Mouse (Mus musculus): ENCODE measurements around the gene Gm20388.

Gene Gm20388

DNA sequence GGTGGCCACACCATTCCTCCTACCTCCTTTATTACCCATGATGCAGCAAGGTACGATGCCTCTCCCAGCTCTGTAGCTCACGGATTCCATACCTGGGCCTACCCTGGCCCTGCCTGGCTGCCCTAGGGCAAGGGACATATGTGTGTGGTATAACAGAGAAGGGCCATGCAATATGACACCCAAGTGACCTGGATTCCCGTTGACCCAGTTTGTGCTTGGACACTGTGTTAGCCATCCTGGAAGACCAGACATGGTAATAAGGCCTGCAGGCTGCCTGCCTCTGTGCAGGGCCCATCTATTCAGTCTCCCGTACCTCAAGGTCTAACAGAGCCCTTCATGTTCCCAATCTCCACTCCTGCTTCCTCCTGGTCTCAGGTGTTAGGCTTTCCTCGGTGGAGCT, 517.9 kb downstream of the Gm20388 start:
- no peak for DNase-seq

DNA sequence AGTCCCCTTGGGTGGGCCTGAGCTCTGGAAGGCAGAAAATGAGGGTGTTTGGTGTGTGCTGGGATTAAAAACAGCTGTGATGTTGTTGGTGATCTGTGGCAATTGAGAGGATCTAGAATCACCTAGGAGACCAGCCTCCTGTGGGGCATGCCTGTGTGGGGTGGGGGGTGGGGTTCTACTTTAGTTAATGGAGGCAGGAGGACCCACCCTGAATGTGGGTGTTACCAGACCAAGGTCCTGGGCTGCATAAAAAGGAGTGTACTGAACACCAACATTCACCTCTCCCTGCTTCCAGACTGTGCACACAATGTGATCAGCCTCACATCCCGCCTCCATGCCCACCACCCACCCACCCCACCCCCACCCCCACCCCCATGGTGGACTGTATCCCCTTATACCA, 518.5 kb downstream of the Gm20388 start:
- no peak for DNase-seq

DNA sequence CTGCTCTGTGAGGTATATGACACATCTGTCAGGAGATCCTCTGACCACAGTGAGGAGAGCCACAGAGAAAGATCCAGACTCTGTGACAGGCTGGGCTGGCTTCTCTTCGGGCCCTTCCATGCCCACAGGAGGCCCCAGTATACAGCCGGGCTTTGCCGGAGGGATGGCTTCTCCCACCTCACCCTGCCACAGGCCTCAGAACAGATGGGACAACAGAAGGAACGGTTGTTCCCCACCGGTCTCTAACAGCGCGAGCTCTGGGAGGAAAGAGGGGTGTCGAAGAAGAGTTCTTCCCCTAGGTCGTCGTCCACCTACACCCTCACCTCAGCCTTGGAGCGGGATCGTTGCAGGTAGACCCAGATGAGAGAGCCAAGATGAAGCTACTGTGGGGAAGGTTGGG, 520.4 kb downstream of the Gm20388 start:
- no peak for DNase-seq

DNA sequence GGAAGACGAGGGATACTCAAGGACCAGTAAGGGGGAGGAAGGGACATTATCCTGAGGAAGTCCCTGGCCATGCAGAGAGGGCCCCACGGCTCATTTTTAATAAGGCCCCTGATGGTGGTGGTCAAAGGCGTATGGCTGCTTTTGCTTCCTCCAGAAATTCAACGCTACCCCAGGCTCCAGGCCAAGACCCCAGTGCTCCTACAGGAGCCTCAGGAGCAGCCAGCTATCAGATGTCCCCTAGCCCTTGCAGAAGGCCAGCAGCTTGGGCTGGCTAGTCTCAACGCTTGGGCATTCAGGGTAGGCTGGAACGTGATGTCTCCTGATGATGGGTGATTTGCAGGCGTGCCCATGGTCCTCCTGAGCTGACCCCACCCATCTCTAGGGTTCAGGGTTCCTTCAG, 521.8 kb downstream of the Gm20388 start:
- no peak for DNase-seq

DNA sequence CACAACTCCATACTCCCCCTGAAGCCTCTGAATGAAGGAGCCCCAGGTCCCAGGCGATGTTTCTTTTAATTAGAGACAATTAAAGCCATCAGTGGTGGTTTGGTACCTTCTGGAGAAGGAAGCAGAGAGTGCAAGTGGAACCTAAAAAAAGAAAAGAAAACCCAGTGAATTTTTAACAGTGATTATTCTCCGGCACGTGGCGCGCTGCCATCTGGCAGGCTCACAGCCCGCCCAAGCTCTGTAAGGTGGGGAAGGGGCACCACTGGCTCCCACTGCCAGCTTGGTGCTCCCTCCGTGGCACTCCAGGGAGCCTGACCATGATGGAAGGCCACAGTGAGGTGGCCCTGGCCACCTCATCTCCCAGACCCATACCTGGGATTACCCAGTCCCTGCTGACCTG, 522.5 kb downstream of the Gm20388 start:
- DNase-seq, result no peak

DNA sequence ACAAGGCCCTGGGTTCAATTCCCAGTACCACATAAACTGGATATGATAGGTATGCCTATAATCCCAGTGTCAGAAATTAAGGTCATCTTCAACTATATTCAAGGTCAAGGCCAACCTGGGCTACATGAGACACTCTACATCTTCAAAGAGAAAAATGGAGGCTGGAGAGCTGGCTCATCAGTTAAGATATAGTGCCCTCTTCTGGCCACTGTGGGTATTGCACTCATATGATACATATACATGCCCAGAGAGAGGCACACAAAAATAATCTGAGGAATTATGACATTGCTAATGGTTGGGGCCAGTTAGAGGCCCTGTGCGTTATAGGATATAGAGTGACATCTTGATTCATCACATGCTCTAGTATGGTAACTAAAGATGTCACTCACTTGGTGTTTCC, 523.1 kb downstream of the Gm20388 start:
- no peak for DNase-seq

DNA sequence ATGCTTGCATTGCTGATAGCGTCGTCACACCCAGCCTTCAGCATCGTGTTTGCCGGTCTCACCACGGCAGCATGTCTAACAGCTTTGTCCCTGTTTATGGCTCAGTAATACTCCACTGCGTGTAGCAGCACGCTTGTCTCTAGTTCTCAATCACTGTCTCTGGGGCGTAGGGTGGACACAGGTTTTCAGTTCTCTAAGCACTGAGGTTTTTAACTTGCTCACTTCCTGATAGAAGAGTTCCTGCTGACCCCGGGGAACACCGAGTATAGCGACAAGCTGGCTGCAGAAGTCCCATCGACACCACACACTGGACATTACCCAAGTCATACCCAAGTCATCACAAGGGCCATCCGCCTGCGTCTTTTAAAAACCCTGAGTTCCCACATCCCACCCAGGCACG, 525.1 kb downstream of the Gm20388 start:
- DNase-seq, result no peak

DNA sequence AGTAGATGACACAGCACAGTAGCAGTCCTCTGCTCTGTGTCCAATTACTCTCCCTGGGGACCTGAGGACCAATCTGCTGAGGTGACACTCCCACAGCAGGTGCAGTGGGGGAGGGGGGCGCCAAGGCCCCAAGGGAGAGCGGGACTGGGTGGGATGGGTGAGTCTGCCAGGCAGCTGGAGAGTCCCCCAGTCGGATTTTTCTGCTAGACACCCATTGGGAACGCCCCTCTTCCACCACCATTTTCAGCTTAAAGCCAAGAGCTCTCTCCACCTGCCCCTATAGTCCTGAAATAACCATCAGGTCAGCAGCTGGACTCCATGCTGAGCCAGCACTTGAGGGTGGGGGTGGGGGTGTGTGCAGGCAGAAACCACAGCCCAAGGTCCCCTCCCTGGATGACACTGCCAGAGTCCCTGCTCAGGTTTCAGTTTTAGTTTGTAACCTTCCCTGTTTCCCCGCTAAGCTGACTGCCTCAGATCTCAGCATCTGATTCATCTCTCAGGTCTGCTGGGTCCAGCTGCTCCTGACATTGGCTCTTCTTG, 525.9 kb downstream of the Gm20388 start:
- DNase-seq, result no peak

DNA sequence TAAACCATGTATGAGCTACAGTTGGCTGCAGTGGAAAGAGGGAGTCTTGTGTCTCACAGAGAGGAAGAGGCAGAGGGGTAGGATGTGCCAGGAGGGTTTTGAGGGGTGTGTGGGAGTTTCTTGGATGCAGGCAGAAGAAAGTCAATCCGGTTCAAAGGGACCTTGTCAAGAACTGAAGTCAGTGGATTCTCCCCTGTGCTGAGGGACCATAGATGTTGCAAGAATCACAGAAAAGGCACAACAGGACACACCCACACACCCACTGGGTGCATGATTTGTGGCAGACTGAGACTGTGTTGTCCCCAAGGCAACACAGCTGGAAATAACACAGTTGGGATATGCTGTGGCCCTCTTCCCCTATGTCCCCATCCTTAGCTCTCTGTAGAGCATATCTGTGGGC, 526.6 kb downstream of the Gm20388 start:
- DNase-seq, result no peak

DNA sequence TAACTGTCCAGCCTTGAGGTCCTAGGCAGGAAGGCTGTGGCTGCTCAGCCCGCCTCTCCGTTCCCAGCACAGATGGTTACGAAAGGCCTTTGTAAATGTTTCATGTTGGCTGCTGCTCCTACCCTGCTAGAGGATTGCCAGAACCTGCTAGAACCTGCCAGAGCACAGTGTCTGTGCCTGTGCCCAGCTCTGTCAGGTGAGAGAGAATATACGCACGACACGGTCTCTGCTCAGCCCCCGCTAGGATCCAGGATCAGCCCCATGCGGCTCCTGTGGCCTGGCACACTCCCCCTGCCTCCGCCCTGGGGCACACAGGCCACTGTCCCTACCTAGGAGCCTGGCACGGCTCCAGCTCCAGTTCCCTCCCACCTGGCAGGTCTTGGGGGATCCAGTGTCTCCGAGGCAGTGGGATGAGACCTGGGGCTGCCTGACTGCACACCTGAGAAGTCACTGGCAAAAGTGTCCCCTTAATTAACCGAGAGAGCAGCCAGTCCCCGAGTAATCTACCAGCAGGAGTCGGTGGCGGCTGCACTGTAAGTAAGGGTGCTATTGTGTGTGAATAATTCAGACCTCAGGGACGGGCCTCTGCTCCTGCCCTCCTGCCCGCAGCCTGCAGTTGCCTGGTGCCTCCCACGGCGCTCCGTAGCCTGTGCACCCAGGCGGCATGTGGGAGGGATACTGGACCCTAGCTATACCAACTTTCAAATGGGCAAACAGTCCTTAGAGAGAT, 527.2 kb downstream of the Gm20388 start:
- no peak for DNase-seq

DNA sequence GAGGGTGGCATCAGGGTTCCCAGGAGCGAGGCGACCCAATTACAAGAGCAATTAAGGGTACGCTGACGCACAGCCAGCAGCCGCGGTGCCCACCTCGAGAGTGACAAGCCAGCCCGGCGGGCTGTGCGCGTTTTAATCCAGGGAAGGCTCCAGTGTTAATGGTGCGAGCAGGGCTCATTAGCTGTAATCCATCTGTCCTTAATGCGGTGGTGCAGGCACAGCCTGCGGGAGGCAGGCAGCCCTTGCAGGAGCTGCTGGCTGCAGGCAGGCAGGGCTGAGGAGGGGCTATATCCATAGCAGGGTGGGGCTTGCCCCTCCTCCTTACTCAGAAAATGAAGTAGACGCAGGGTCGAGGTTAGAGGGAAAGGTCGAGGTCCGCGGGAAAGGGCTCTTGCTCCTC, 528.7 kb downstream of the Gm20388 start:
- no peak for DNase-seq

DNA sequence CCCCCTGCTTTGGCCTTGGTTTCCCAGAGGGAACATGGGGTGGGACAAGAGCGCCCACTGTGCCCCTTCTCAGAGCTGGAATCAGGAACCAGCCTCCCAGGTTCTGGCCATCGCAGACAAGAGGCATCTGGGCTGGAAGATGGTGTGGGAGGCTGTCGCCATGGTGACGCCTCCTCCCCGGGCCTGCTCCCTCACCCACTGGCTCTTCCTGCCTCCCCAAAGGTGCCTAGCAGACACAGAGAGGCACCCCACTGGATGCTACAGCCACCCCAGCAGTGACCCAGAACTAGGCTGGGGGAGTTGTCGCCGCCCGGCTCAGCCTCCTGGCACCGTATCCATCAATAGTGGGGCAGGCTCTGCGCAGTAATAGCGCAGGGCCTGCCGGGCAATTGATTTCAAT, 530.1 kb downstream of the Gm20388 start:
- DNase-seq, result no peak

DNA sequence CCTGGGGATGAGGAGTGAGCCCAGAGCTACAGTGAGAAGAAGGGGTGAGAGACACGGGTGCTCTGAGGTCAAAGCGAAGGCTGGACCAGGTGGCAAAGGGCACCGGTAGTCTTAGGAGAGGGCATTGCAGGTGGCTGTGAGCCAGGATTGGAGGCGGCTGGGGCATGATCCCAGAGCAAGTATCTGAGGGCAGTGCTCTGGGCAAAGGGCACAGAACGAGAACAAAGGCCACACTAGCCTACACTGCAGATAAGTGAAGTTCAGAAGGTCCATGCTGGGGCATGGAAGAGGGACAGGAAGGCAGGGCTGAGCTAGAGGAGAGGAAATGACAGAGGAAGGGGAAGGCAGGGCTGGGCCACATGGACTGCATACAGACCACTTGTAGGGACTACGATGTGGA, 531.0 kb downstream of the Gm20388 start:
- DNase-seq, result no peak

DNA sequence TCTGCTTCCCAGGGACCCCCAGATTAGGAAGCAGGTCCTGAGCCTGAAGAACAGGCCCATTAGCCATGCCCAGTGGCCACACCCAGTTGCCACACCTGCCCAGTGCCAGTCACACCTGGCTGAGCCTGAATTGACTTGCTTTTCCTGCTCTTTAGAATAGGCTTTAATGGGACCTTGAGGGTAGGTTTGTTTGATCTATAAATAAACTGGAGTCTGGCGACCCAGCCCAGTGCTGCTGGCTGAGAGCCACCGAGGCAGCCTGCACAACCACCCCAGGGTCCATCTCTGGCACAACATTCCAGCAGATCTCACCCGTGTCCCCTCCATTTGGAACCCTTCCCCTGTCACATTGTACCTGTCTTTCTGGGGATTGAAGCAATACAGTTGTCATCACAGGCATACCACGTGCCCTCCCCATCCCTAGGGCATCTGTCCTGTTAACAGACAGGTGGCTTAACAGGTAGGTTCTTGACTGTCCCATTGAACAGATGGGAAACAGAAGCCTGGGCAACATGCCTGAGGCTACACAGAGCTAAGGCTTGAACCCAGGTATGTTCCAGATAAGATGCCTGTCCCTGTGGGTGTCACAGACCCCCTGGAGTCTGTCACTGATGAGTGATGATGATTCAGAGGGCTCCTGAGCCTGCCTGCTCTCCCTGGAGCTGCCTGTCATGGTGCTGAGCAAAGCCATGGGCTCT, 531.8 kb downstream of the Gm20388 start:
- no peak for DNase-seq

DNA sequence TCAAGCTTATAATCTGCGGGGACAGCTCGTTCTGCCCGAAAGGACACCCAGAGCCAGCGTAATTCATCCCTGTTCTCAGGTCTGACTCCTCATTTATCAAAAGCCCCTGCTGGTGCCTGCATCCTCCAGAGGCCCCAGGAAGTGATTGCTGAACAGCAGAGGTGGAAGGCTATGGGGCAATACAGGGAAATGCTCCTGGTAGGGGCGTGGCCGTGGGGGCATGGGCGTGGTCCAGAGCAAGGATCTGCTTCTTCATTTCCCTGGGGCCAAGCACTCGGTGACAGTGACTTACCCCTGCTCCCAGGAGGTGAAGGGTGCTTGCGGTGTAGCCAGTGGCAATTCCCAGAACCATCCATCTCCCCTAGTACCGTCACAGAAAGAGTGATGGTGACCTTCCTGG, 534.6 kb downstream of the Gm20388 start:
- peak; percentile 55 for DNase-seq

DNA sequence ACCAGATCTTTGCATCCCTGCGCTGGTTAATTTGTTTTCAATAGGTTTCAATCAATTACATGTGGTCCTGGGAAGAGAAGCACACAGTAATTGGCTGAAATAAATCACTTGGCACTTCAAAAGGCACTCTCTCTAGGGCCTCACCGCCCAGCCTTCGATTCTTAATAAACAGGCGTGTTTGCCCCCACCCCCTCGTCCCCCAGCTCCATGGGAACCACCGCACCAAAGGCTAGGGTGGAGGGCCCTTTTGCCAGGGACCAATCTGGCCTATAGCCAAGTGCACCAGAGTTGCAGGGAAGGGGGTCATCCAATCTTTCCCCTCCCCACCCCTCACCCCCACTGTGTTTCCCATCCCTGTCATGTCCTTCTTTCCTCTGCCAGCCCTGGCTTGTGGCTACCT, 537.5 kb downstream of the Gm20388 start:
- DNase-seq, result no peak

DNA sequence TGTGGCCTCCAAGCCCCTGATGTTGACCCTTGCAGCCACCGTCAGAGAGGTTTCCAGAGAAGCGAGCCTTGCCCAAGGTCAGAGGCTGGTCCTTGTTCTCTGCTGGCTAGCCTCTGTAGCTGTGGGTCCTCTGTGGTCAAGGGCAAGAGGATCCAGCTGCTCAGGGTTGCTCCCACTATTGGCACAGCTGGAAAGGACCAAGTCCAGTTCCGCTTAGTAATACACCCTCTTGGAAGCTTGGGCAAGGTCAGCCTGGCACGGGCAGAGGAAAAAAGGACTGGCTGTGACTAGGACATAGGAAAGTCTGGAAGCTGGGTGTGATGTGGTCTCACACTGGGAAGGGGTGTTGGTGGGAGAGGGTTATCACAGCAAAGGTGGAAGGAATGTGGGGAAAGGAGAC, 538.5 kb downstream of the Gm20388 start:
- no peak for DNase-seq

DNA sequence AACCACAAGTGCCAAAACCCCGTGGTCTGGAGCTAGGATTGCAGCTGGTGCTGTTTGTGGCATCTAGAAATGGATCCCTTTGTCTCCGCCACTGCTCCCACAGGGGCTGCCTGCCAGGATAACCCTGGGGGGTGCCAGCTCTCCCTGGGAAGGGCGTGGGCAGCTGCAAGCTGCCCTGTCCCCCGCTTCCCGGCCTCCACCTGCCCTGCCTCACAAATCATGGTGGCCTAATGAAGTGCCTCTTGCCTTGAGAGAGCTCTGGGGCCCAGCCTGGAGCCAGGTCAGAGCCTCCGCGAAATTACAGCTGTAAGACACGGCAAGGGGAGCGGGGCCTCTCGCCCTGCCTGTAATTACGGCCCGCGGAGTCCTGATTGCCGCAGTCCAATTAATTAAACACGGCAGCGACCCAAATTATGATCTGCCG, 539.0 kb downstream of the Gm20388 start:
- no peak for DNase-seq

DNA sequence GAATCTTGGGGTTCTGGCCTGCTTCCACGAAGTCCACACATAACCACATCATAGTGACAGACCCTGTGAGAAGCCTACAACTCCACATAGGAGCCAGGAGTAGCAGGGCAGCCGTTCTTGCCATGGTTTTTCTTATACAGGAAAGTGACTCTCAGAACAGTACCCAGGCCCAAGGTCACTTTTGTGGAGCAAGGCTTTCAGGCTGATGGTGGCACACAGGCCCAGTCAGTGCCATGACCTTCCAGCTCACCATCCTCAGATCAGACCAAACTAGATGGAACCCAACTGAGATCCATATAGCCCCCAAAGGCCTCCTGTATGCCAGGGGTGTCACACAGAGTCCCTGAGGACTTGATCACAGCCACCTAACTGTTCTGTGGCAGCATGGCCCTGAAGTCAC, 541.5 kb downstream of the Gm20388 start:
- DNase-seq, result no peak

DNA sequence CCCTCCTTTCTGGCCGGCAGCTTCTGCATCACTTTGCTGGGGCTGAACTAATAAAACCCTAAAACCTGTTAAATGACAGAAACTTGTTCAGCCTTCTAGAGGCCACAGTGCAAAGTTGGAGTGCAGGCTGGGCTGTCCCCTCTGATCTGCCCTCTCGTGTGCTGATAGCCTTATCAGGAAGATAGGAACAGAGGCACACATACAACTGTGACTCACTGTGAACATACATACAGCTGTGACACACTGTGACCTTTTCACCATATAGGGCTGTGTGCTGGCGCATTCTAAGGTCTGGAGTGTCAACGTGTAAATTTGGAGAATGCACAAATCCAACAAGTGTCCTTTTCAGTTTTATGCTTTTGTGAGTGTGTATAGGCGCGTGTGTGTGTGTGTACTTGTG, 543.8 kb downstream of the Gm20388 start:
- no peak for DNase-seq

DNA sequence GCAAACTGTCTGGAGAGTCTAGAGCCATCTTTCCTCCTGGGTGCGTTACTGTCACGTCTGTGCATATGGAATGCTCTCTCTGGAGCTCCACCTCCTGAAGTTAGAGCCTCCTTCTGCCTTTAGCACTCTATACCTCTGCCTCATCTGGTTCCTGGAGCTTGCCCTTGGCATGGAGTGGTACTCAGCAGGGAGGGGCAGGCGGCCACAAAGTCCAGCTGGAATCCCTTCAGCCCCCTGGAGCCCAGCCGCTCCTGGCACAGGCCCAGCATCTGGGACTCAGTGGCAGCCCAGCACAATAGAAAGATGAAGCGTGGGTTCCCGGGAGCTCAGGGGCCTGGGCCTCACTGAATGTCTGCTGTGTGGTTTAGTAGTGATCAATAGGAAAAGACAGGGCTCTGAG, 549.7 kb downstream of the Gm20388 start:
- DNase-seq, result peak; percentile 43

DNA sequence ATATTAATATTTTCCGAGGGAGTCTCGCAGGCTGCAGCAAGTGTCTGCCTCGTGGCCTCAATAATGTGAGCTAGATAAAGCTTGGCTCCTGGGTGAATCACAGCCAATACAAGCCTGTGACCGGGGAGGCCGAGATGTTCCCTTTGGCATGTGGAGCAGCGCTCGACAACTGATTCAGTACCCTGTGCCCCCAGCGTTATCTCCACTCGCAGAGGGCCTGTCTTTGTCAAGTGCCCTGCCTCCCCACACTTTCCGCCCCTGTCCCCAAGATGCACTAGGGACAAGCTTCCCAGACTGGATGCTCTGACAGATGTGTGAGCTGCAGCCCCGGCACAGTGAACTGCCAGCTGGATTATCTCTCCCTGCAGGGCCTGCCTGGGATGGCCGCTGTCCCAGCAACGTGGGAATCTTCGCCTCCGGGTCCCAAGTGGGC, 551.5 kb downstream of the Gm20388 start:
- peak; percentile 71 for DNase-seq

DNA sequence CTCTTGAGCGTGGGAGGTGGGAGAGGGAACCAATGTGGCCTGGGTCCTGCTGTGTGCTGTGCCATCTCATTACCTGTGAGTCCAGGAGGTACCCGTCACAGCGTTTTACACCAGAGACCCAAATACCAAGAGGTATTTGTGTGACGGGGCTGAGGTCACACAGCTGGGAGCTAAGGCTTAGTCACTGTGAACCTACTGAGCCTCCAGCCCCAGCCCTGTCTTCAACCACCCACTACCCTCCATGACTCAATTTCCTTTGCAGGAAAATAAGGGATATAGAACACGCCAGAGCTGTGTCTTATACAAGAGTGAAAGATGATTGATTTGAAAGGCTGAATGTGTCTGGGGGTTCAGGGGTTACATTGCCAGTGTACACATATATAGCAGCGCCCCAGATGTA, 552.0 kb downstream of the Gm20388 start:
- DNase-seq, result no peak

DNA sequence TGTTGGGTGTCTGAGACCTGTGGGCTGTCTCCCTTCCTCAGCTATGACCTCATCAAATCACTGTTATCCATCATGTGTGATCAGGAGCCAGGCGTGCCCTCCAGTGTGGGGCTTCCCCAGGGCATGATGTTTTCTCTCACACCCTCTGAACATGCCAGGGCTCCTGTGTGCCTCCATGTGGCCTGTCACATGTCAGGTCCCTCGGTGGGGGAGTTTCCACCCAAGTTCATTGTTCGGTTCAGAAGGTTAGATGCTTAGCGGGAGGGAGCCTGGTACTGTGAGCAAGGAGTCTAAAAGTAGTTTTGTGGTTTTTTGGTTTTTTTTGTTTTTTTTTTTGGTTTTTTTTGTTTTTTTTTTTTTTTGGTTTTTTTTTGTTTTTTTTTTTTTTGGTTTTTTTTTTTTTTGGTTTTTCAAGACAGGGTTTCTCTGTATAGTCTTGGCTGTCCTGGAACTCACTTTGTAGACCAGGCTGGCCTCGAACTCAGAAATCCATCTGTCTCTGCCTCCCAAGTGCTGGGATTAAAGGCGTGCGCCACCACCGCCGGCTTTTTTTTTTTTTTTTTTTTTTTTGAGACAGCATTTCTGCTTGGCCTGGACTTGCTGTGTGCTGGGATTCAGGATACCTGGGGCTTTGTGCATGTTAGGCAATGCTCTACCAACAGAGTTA, 553.4 kb downstream of the Gm20388 start:
- DNase-seq, result no peak
